ENCODE assay signal across 28 mouse cellular contexts in the genomic region with DNA sequence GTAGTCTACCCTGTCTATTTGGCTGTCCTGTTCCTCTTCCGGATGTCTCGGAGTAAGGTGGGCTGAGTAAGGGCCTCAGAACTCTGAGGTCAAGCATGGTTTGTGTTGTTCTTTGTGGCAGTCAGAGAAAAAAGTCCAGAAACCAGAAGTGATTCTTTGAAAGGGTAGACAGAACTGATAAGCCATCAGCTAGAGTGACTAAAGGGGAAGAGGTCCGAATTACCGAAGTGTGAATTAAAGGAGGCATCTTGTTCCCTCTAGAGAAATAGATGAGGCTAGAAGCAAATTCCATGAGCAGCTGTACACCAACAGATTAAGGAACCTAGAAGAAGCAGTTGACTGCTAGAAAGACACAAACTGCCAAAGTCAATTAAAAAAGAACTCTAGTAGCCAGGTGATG. TPM values are rescaled to one million over a fixed set of nuclear protein-coding genes. Genes with fewer than 3 reads are reported as not detected.
"Had no signal": no experiment of that assay in that cellular context is flagged by ENCODE, and none has a peak within 500 bp of the region (broad histone marks: within the 10 kb centered on the region; RNA-seq: fewer than 3 reads in every experiment).

No protein-coding gene starts in this region.

- H3K9ac ChIP-seq: heart, embryonic 13.5 days; heart, embryonic 15.5 days; hindbrain, embryonic 13.5 days; hindbrain, embryonic 15.5 days; kidney, embryonic 15.5 days; limb, embryonic 13.5 days; limb, embryonic 15.5 days; liver, embryonic 12.5 days; liver, embryonic 14.5 days had no signal

- ATAC-seq: hindbrain, postnatal 0 days; intestine, embryonic 16.5 days; liver, embryonic 12.5 days had no signal

- H3K4me3 ChIP-seq: gastrocnemius, adult 2 months; heart, embryonic 13.5 days; heart, embryonic 15.5 days; hindbrain, embryonic 13.5 days; hindbrain, embryonic 15.5 days; kidney, embryonic 15.5 days; limb, embryonic 13.5 days; limb, embryonic 15.5 days; liver, embryonic 12.5 days had no signal

- H3K27me3 ChIP-seq: heart, embryonic 13.5 days; heart, embryonic 15.5 days; hindbrain, embryonic 13.5 days; hindbrain, embryonic 15.5 days; kidney, embryonic 15.5 days; limb, embryonic 13.5 days; limb, embryonic 15.5 days; liver, embryonic 12.5 days had no signal

- H3K4me1 ChIP-seq: heart, embryonic 13.5 days; heart, embryonic 15.5 days; hindbrain, embryonic 13.5 days; hindbrain, embryonic 15.5 days; kidney, embryonic 15.5 days; limb, embryonic 13.5 days; limb, embryonic 15.5 days had no signal

- H3K27ac ChIP-seq: gastrocnemius, adult 2 months; heart, embryonic 13.5 days; heart, embryonic 15.5 days; hindbrain, embryonic 13.5 days; hindbrain, embryonic 15.5 days; hindbrain, postnatal 0 days; kidney, embryonic 15.5 days; kidney, postnatal 0 days; limb, embryonic 13.5 days; limb, embryonic 15.5 days; liver, embryonic 12.5 days; liver, embryonic 14.5 days had no signal

- H3K9me3 ChIP-seq: heart, embryonic 13.5 days; heart, embryonic 15.5 days; hindbrain, embryonic 13.5 days; hindbrain, embryonic 15.5 days; kidney, embryonic 15.5 days; limb, embryonic 13.5 days; limb, embryonic 15.5 days; liver, embryonic 12.5 days had no signal

- DNase-seq: gastrocnemius, adult 2 months; gastrocnemius, postnatal 10 days; gastrocnemius, postnatal 25 days; heart, adult 18-20 months; heart, postnatal 14 days; heart, postnatal 36 days; kidney, adult 11 months; kidney, adult 2 months; kidney, adult 9 months; kidney, postnatal 14 days; kidney, postnatal 36 days; layer of hippocampus, adult 9-11 months; layer of hippocampus, postnatal 36 days; left cerebral cortex, postnatal 4 days had no signal

RNA-seq across cellular contexts. Expression of a gene that starts 52.5 kb away (rescaled TPM):
- total RNA-seq: gastrocnemius, adult 2 months; granulocyte monocyte progenitor cell, adult 5-6 weeks; heart, adult 18-20 months; heart, postnatal 36 days; hematopoietic stem cell, adult 5-6 weeks had no signal
